ENCODE assay signal across 8 mouse cellular contexts in genomic region chr10:128337306-128338181, GRCm38 (mm10). TPM values are rescaled to one million over a fixed set of nuclear protein-coding genes. Genes with fewer than 3 reads are reported as not detected.
DNase-seq lines count a peak whose midpoint lies in the region; ATAC-seq and TF ChIP-seq lines count a peak whose summit lies in the region.

Cs (plus strand) TSS chr10:128337734.

- WGBS in forebrain, embryonic 13.5 days = 1% methylated on average over 61 of the region's 61 CpGs
- WGBS in large intestine, adult 2 months = under 1% methylated on average over 56 of the region's 61 CpGs
- under 1% methylated on average over 60 of the region's 61 CpGs for WGBS in liver, postnatal 0 days (ENCODE audit: insufficient replicate concordance)
- under 1% methylated on average over 50 of the region's 61 CpGs for WGBS in neural tube, embryonic 14.5 days

- peak within 1 kb of the TSS; percentile 92 for H3K9ac ChIP-seq in ES-Bruce4 (ENCODE audit: low read depth, poor library complexity, severe bottlenecking)
- peak within 1 kb of the TSS; percentile 97 for H3K9ac ChIP-seq in forebrain, embryonic 13.5 days
- peak within 1 kb of the TSS; percentile 86 for H3K9ac ChIP-seq in liver, postnatal 0 days (replicated peaks)
- H3K9ac ChIP-seq in neural tube, embryonic 14.5 days (replicated peaks; ENCODE audit: low read depth, low read length) = peak within 1 kb of the TSS; percentile 76

- no peak for TF ChIP-seq EP300 in ES-Bruce4 (IDR thresholded peaks at IDR 0.05; ENCODE audit: insufficient read depth, low read depth, low read length)
- peak; percentile 50; the same call in 1 of the 2 replicates for TF ChIP-seq EP300 in liver, postnatal 0 days (IDR thresholded peaks at IDR 0.05; ENCODE audit: low read depth)

- peak within 1 kb of the TSS; percentile 95 for H3K4me2 ChIP-seq in forebrain, embryonic 13.5 days
- H3K4me2 ChIP-seq in liver, postnatal 0 days (ENCODE audit: low read depth, low read length) = peak within 1 kb of the TSS; percentile 97
- H3K4me2 ChIP-seq in neural tube, embryonic 14.5 days (ENCODE audit: low read depth, low read length) = peak within 1 kb of the TSS; percentile 79

- peaks cover 21% of the 10 kb centered on the region for H3K36me3 ChIP-seq in ES-Bruce4 (ENCODE audit: control insufficient read depth, insufficient read depth, low read length, poor library complexity, severe bottlenecking)
- H3K36me3 ChIP-seq in forebrain, embryonic 13.5 days (ENCODE audit: poor library complexity, severe bottlenecking) = no peaks in the 10 kb centered on the region
- H3K36me3 ChIP-seq in liver, postnatal 0 days (replicated peaks; ENCODE audit: insufficient read depth, low read length) = peaks cover 3% of the 10 kb centered on the region; the same call in 1 of the 2 replicates
- no peaks in the 10 kb centered on the region for H3K36me3 ChIP-seq in neural tube, embryonic 14.5 days (ENCODE audit: control insufficient read depth, insufficient read depth, low read length)

- peak; percentile 88 for TF ChIP-seq POLR2A in ES-Bruce4 (IDR thresholded peaks at IDR 0.05; ENCODE audit: insufficient read depth, low read length)

- peak within 1 kb of the TSS; percentile 77 for H3K27ac ChIP-seq in ES-Bruce4 (ENCODE audit: insufficient read depth, low read length)
- peak within 1 kb of the TSS; percentile 92 for H3K27ac ChIP-seq in forebrain, embryonic 13.5 days
- peak within 1 kb of the TSS; percentile 98 for H3K27ac ChIP-seq in liver, postnatal 0 days (ENCODE audit: low read depth)
- H3K27ac ChIP-seq in neural tube, embryonic 14.5 days (ENCODE audit: low read depth, low read length) = peak within 1 kb of the TSS; percentile 88

- TF ChIP-seq CTCF in ES-Bruce4 (IDR thresholded peaks at IDR 0.05; ENCODE audit: low read depth, low read length) = no peak
- no peak for TF ChIP-seq CTCF in liver, postnatal 0 days (IDR thresholded peaks at IDR 0.05; ENCODE audit: low read depth)

- H3K4me3 ChIP-seq in ES-Bruce4 (ENCODE audit: low read depth, low read length) = peak within 1 kb of the TSS; percentile 99
- peak within 1 kb of the TSS; percentile 96 for H3K4me3 ChIP-seq in forebrain, embryonic 13.5 days
- H3K4me3 ChIP-seq in liver, postnatal 0 days (ENCODE audit: low read depth, low read length) = peak within 1 kb of the TSS; percentile 88
- H3K4me3 ChIP-seq in neural tube, embryonic 14.5 days (ENCODE audit: low read depth, low read length) = peak within 1 kb of the TSS; percentile 79

- ATAC-seq in cerebellum, adult (ENCODE audit: insufficient number of reproducible peaks, low FRiP score, low TSS enrichment) = peak; percentile 88
- ATAC-seq in forebrain, embryonic 13.5 days = peak; percentile 100
- ATAC-seq in liver, postnatal 0 days = peak; percentile 91
- peak; percentile 98 for ATAC-seq in neural tube, embryonic 14.5 days (ENCODE audit: low read depth)

- no peaks in the 10 kb centered on the region for H3K9me3 ChIP-seq in ES-Bruce4 (replicated peaks; ENCODE audit: control insufficient read depth, insufficient read depth, low read length, poor library complexity, severe bottlenecking)
- no peaks in the 10 kb centered on the region for H3K9me3 ChIP-seq in forebrain, embryonic 13.5 days (replicated peaks)
- H3K9me3 ChIP-seq in liver, postnatal 0 days (ENCODE audit: low read length) = no peaks in the 10 kb centered on the region
- no peaks in the 10 kb centered on the region for H3K9me3 ChIP-seq in neural tube, embryonic 14.5 days (ENCODE audit: control insufficient read depth, low read length)

- peak; percentile 98 for DNase-seq in heart, postnatal 10 days
- peak; percentile 91 for DNase-seq in large intestine, adult 2 months (ENCODE audit: low read depth, low spot score)
- peak; percentile 96 for DNase-seq in liver, postnatal 0 days
- DNase-seq in testis, postnatal 10 days (ENCODE audit: low spot score) = peak; percentile 99

- intact Hi-C loops in heart, postnatal 10 days (cut with DNase I) = loop anchor here (2.0 kb wide), 1 partner anchor 21 kb away; no protein-coding TSS in a partner anchor

- H3K27me3 ChIP-seq in ES-Bruce4 (ENCODE audit: control insufficient read depth, insufficient read depth, low read length, poor library complexity, severe bottlenecking) = no peaks in the 10 kb centered on the region
- H3K27me3 ChIP-seq in forebrain, embryonic 13.5 days = no peaks in the 10 kb centered on the region
- no peaks in the 10 kb centered on the region for H3K27me3 ChIP-seq in liver, postnatal 0 days (ENCODE audit: insufficient read depth, low read length)
- no peaks in the 10 kb centered on the region for H3K27me3 ChIP-seq in neural tube, embryonic 14.5 days (ENCODE audit: control insufficient read depth, insufficient read depth, low read length)

- H3K4me1 ChIP-seq in ES-Bruce4 (ENCODE audit: control insufficient read depth, insufficient read depth, low read length) = no peaks in the 10 kb centered on the region
- H3K4me1 ChIP-seq in forebrain, embryonic 13.5 days = peaks cover 22% of the 10 kb centered on the region
- H3K4me1 ChIP-seq in liver, postnatal 0 days (ENCODE audit: insufficient read depth) = peaks cover 43% of the 10 kb centered on the region
- peaks cover 16% of the 10 kb centered on the region for H3K4me1 ChIP-seq in neural tube, embryonic 14.5 days (ENCODE audit: control insufficient read depth, insufficient read depth, low read length)

RNA-seq across cellular contexts. Expression of gene Cs, which starts in this region (rescaled TPM):
- 197 and 202 TPM in 2 replicates for polyA plus RNA-seq in ES-Bruce4 (2011; ENCODE audit: insufficient read depth, insufficient read length, low read depth, missing spikeins)
- polyA plus RNA-seq in forebrain, embryonic 13.5 days (2015; fragmentation: Nextera tagmentation; extraction: Ambion mirVana) = 212 and 236 TPM in 2 replicates
- total RNA-seq in heart, postnatal 10 days (2021) = 1,000 to 10,000 TPM; 1,017 to 1,070 TPM
- polyA plus RNA-seq in large intestine, adult 2 months (2012; rRNA removed) = 361 and 585 TPM in 2 replicates
- 45.3 and 51.4 TPM in 2 replicates for polyA plus RNA-seq in liver, postnatal 0 days (2015; fragmentation: Nextera tagmentation; extraction: Ambion mirVana)
- polyA plus RNA-seq in neural tube, embryonic 14.5 days (2014; fragmentation: Nextera tagmentation; extraction: Ambion mirVana) = 281 and 297 TPM in 2 replicates

Comparison
In these comparisons a context has a peak if more than half of its experiments do, and no peak if none do; other contexts are left out.
1. Peak in every context shown above with its lines: DNase-seq, ATAC-seq, H3K4me3 ChIP-seq and H3K27ac ChIP-seq.